11 mouse cellular contexts compared by ENCODE assay signal in the genomic region with DNA sequence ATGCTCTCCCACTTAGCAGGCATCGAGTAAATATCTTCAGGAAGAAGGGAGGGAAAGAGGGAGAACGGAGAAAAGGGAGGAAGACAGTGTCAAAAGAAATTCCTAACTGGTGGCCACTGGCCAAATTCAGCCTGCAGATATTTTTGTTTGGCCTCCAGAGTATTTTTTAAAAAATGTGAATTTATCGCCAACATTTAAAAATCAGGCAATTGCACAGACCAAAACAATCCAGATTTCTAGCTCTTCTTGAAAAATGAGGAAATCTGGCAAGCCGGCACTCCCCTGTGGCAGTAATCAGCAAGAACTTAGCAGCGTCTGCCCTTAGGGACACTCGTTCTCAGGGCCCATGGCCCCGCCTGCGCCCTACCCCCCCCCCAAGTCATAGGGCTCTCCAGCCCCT.
DNase-seq lines count a peak whose midpoint lies in the region; ATAC-seq and TF ChIP-seq lines count a peak whose summit lies in the region.
"Had no signal": no experiment of that assay in that cellular context is flagged by ENCODE, and none has a peak within 500 bp of the region (broad histone marks: within the 10 kb centered on the region; RNA-seq: fewer than 3 reads in every experiment).

No protein-coding gene starts in this region.

- 0 out of 2 replicates have a peak, but pooled peaks cover 3% of the 10 kb centered on the region for H3K9me3 ChIP-seq in kidney, embryonic 14.5 days (ENCODE audit: control insufficient read depth, low read length)
- no peaks in the 10 kb centered on the region for H3K9me3 ChIP-seq in embryonic facial prominence, embryonic 15.5 days (replicated peaks)
- no peaks in the 10 kb centered on the region for H3K9me3 ChIP-seq in heart, embryonic 15.5 days (replicated peaks)
- no peaks in the 10 kb centered on the region for H3K9me3 ChIP-seq in midbrain, embryonic 16.5 days (replicated peaks; ENCODE audit: control insufficient read depth, low read length, poor library complexity, severe bottlenecking)
- H3K9me3 ChIP-seq: hindbrain, embryonic 15.5 days had no signal

- no peak for TF ChIP-seq CTCF in kidney, adult 2 months (conservative IDR thresholded peaks at IDR 0.05; ENCODE audit: insufficient read depth, insufficient read length, low read depth, low read length)

- H3K9ac ChIP-seq in kidney, embryonic 14.5 days (ENCODE audit: low read depth, low read length), result no peak overlapping the region
- no peak overlapping the region for H3K9ac ChIP-seq in embryonic facial prominence, embryonic 15.5 days
- no peak overlapping the region for H3K9ac ChIP-seq in heart, embryonic 15.5 days
- H3K9ac ChIP-seq in midbrain, embryonic 16.5 days (ENCODE audit: low read depth, low read length), result no peak overlapping the region
- H3K9ac ChIP-seq: hindbrain, embryonic 15.5 days had no signal

- H3K36me3 ChIP-seq in kidney, adult 2 months (ENCODE audit: control insufficient read depth, insufficient read depth, low read length), result no peaks in the 10 kb centered on the region
- H3K36me3 ChIP-seq in kidney, embryonic 14.5 days (ENCODE audit: control insufficient read depth, insufficient read depth, low read length), result no peaks in the 10 kb centered on the region; the same call in 1 of the 2 replicates
- H3K36me3 ChIP-seq in embryonic facial prominence, embryonic 15.5 days, result no peaks in the 10 kb centered on the region
- no peaks in the 10 kb centered on the region for H3K36me3 ChIP-seq in heart, embryonic 15.5 days
- H3K36me3 ChIP-seq in midbrain, embryonic 16.5 days (ENCODE audit: control insufficient read depth, insufficient read depth, low read length), result no peaks in the 10 kb centered on the region
- H3K36me3 ChIP-seq: hindbrain, embryonic 15.5 days had no signal

- no peaks in the 10 kb centered on the region for H3K27me3 ChIP-seq in kidney, adult 2 months (replicated peaks; ENCODE audit: control insufficient read depth, insufficient read depth, low read length)
- H3K27me3 ChIP-seq in kidney, embryonic 14.5 days (ENCODE audit: control insufficient read depth, insufficient read depth, low read length), result no peaks in the 10 kb centered on the region
- no peaks in the 10 kb centered on the region for H3K27me3 ChIP-seq in embryonic facial prominence, embryonic 15.5 days
- H3K27me3 ChIP-seq in heart, embryonic 15.5 days, result peaks cover 11% of the 10 kb centered on the region; the same call in 1 of the 2 replicates
- no peaks in the 10 kb centered on the region for H3K27me3 ChIP-seq in midbrain, embryonic 16.5 days (ENCODE audit: control insufficient read depth, insufficient read depth, low read depth, low read length)
- H3K27me3 ChIP-seq: hindbrain, embryonic 15.5 days had no signal

- TF ChIP-seq POLR2A in kidney, adult 2 months (IDR thresholded peaks at IDR 0.05; ENCODE audit: low read depth, low read length), result no peak

- DNase-seq in kidney, adult 2 months, result peak; percentile 51
- DNase-seq in kidney, postnatal 36 days, result peak; percentile 23 to 35
- no peak for DNase-seq in frontal cortex, postnatal 14 days (ENCODE audit: low spot score in 2 of 2)
- no peak for DNase-seq in cerebellum, adult 11-12 months

- no peak for ATAC-seq in kidney, embryonic 14.5 days (ENCODE audit: low FRiP score, low TSS enrichment)
- ATAC-seq in embryonic facial prominence, embryonic 15.5 days (ENCODE audit: insufficient number of reproducible peaks, low FRiP score, low TSS enrichment, low read depth), result no peak
- ATAC-seq in heart, embryonic 15.5 days (replicated peaks; ENCODE audit: insufficient number of reproducible peaks, insufficient read depth, low FRiP score, low read depth), result no peak
- ATAC-seq in midbrain, embryonic 16.5 days, result no peak

- no peak overlapping the region for H3K4me3 ChIP-seq in kidney, adult 2 months (ENCODE audit: insufficient read depth, low read depth, low read length)
- no peak overlapping the region for H3K4me3 ChIP-seq in kidney, embryonic 14.5 days (ENCODE audit: low read length)
- H3K4me3 ChIP-seq in embryonic facial prominence, embryonic 15.5 days (replicated peaks), result no peak overlapping the region
- H3K4me3 ChIP-seq in heart, embryonic 15.5 days, result no peak overlapping the region
- H3K4me3 ChIP-seq in midbrain, embryonic 16.5 days (ENCODE audit: low read depth, low read length), result no peak overlapping the region
- H3K4me3 ChIP-seq: hindbrain, embryonic 15.5 days had no signal

- no peak overlapping the region for H3K4me2 ChIP-seq in kidney, embryonic 14.5 days (replicated peaks; ENCODE audit: low read depth, low read length)
- no peak overlapping the region for H3K4me2 ChIP-seq in embryonic facial prominence, embryonic 15.5 days (replicated peaks)
- no peak overlapping the region for H3K4me2 ChIP-seq in heart, embryonic 15.5 days
- H3K4me2 ChIP-seq in midbrain, embryonic 16.5 days (ENCODE audit: low read length), result no peak overlapping the region
- H3K4me2 ChIP-seq: hindbrain, embryonic 15.5 days had no signal

- WGBS in kidney, adult 2 months, result 69% methylated on average over 8 of the region's 8 CpGs
- 70% methylated on average over 8 of the region's 8 CpGs for WGBS in kidney, embryonic 14.5 days
- 53% methylated on average over 8 of the region's 8 CpGs for WGBS in embryonic facial prominence, embryonic 15.5 days
- WGBS in heart, embryonic 15.5 days, result 64% methylated on average over 8 of the region's 8 CpGs
- WGBS in midbrain, embryonic 16.5 days, result 87% methylated on average over 8 of the region's 8 CpGs

- no peak overlapping the region for H3K27ac ChIP-seq in kidney, adult 2 months (ENCODE audit: insufficient read depth, low read depth, low read length)
- no peak overlapping the region; the same call in 1 of the 2 replicates for H3K27ac ChIP-seq in kidney, embryonic 14.5 days (ENCODE audit: low read depth, low read length)
- H3K27ac ChIP-seq in embryonic facial prominence, embryonic 15.5 days (replicated peaks), result peak overlapping the region; percentile 29; the same call in 1 of the 2 replicates
- H3K27ac ChIP-seq in heart, embryonic 15.5 days, result peak overlapping the region; percentile 35; the same call in 1 of the 2 replicates
- H3K27ac ChIP-seq in midbrain, embryonic 16.5 days (ENCODE audit: low read length), result no peak overlapping the region
- H3K27ac ChIP-seq: hindbrain, embryonic 15.5 days; macrophage; stomach, postnatal 0 days had no signal

- no peaks in the 10 kb centered on the region for H3K4me1 ChIP-seq in kidney, adult 2 months (ENCODE audit: control insufficient read depth, insufficient read depth, low read length)
- peaks cover 6% of the 10 kb centered on the region for H3K4me1 ChIP-seq in kidney, embryonic 14.5 days (ENCODE audit: control insufficient read depth, insufficient read depth, low read length)
- 0 out of 2 replicates have a peak, but pooled peaks cover 4% of the 10 kb centered on the region for H3K4me1 ChIP-seq in embryonic facial prominence, embryonic 15.5 days
- H3K4me1 ChIP-seq in heart, embryonic 15.5 days (replicated peaks), result peaks cover 5% of the 10 kb centered on the region; the same call in 1 of the 2 replicates
- no peaks in the 10 kb centered on the region for H3K4me1 ChIP-seq in midbrain, embryonic 16.5 days (ENCODE audit: control insufficient read depth, insufficient read depth, low read length)

Comparison
In these comparisons a context has a peak if more than half of its experiments do, and no peak if none do; other contexts are left out.
1. DNase-seq: peak in kidney, adult 2 months (single experiment) and kidney, postnatal 36 days (2 of 2); none in frontal cortex, postnatal 14 days (0 of 2) and cerebellum, adult 11-12 months (single experiment).
2. H3K27ac ChIP-seq: peak in embryonic facial prominence, embryonic 15.5 days (single experiment) and heart, embryonic 15.5 days (single experiment); none in kidney, adult 2 months (single experiment), kidney, embryonic 14.5 days (single experiment) and midbrain, embryonic 16.5 days (single experiment).